Mouse (Mus musculus) bone marrow macrophage, adult 2 months (primary cell): ENCODE results near the gene Pagr1a.

ENCODE experiments used
- CTCF ChIP-seq: IDR thresholded peaks from 2 replicates; pipeline ENCODE4 v1.5.1; 2012; ENCODE audit warnings: low read depth, mild to moderate bottlenecking, low read length, moderate library complexity
- POLR2A ChIP-seq: IDR thresholded peaks from 2 replicates; pipeline ENCODE4 v1.6.1; 2012; ENCODE audit warnings: mild to moderate bottlenecking, low read depth, low read length, borderline replicate concordance

DNA sequence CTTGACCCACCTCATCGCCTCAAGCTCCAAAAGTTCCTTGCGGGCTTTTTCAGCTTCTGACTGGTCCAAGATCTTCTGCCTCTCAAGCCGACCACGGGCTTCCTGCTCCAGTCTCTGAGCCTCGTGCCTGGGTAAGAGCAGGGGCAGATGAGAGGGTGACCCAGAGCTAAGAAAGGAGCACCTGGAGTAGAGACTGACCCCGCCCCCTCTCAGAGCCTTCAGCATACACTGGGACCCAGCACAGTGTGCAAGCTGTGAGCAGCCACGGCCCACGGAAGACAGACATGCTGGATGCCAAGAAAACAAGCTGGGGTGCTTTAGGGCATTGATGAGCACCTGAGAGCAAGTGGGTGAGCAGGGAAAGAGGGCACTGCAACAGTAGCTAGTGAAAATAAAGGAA lies 28.3 kb downstream of the Pagr1a start:
- no peak for TF ChIP-seq CTCF
- TF ChIP-seq POLR2A = no peak
